Mouse (Mus musculus): Measurements from ENCODE around the gene Prss27.

Gene Prss27

DNA sequence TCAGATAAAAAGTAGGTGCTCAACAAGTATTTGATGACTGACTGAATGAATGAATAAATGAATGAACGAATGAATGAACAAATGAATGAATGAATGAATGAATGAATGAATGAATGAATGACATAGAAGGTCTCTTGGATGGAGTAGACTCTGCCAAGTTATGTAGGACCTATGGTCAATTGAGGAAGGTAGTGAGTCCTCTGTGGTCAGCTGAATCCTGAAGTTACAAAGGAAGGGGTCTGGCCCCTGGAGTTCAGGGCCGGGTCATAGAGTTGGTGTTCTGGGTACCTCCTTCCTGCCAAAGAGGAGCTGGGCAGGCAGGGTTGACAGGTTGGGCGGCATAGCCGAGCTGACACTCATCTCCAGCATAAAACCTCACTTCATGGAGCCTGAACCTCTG, at the start of gene Prss27:
Gene Prss27, plus strand, starts transcription at position 301 of the 400 bp plus-strand sequence.
- no peak for DNase-seq (ENCODE audit: low spot score in 2 of 2)

- DNase-seq (ENCODE audit: low spot score in 2 of 2), result no peak
Observed at GRCm38 (mm10) chr17:23989802-23990201, 48.1 kb upstream of the Prss27 start.

DNA sequence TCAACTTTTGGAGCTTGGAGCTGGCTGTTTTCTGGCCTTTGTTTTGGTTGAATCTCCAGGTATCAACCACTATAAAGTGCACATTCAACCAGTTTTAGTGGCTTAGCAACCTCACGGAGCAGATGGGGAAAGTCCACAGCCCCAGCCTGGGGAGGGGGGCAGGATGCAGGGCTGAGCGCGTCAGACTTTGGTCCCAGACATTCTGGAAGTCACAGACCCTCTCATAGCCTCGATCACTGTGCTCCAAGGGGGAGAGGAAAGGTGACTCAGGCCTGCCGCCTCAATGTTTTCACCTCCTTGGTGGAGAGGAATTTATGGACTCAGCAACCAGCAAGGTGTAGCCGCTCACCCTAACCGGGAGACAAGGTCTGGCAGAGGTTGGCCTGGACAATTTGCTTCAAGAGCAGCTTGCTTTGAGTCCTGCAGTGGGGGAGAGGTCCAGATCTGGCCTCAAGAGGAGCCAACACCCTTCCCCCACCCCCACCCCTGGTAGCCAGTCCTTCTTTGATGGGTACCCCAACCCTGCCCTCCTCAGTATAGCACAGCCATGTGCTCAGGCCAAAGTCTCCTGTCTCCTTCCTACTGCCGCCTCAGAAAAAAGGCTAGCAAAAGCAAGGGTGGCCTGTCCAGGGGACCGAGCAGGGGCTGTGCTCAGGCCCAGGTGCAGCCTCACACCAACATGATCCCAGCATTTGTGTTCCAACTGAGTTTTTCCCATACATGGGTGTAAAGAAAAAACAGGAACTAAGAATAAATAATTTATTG, 45.0 kb upstream of the Prss27 start:
- DNase-seq (ENCODE audit: low spot score in 2 of 2), result no peak

DNA sequence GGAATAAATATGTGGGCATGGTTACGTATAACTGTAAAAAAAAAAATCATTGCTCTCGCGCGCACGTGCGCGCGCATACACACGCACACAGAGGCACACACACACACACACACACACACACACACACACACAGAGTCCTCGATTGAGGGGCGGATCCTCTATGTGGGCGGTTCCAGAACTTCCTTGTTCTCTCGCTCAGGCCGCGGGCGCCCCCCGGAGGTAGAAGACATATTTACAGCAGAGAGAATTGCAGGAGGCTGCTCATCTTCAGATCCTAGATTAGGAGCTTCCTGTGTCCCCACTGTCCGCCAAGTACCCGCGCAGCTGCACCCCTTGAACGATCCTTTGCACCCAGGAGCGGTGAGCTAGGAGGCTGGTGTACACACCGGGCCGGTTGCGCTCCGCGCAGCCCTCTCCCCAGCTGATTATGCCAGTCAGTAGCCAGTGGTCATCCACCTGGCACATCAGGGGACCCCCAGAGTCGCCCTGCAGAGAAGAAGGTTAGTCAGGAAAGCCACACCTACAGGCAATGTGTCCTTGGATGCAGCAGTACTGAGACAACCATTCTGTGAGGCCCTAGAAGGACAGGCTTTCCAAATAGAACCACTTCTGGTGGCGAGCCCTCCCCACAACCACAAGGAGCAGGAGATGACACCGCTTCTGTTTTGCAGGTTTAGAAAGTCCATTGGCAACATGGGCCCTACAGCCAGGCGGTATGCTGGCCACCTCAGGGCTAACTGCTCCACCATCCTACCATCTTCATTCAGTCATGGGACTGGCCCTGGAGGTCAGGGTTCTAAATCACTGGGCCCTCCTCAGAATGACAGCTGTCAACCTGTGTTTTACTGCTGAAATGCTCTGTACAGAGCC, 44.1 kb upstream of the Prss27 start:
- DNase-seq (ENCODE audit: low spot score in 2 of 2), result peak; percentile 91 to 92

DNA sequence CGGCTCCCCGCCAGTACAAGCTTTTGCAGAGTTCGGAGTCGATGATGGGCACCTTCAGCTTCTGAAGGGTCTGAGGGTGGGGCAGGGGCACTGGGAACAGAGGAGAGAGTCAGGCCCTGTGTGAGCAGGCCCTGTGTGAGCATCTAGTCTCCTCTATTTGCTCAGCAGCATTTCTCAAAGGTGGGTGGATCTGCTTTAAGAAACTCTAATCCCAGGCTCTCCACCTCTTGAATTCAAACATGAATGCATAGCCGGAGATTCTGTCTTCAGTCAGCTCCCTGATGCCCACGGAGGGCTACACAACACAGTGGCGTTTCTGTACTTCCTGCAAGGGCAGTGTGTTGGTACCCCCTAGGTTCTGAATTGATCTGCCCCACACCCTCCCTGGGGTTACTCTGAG, 43.3 kb upstream of the Prss27 start:
- no peak for DNase-seq (ENCODE audit: low spot score in 2 of 2)

- no peak for DNase-seq (ENCODE audit: low spot score in 2 of 2)
Observed at GRCm38 (mm10) chr17:23995421-23995820, 42.5 kb upstream of the Prss27 start.

DNA sequence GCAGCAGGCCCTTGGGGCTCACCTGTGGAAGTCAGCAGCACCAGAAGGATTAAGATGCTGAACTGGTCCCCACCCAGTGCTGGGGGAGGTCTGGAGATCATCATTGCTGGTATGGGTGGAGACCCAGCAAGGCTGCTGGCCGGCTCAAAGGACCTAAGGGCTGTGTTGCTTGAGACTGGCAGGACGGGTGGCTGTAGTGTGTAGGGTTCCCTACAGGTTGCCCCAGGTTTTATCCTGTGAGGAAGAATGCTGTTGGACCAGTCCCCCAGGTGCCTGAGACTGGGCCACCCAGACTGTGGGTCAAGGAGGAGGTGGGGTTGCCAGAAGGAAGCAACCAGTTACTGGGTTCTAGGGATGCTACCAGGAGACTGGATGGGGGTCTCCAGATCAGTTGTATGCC, 40.0 kb upstream of the Prss27 start, which contains the start of gene Prss22:
Gene Prss22, minus strand, starts transcription at position 200 of the 400 bp plus-strand sequence.
- no peak for DNase-seq (ENCODE audit: low spot score in 2 of 2)

DNA sequence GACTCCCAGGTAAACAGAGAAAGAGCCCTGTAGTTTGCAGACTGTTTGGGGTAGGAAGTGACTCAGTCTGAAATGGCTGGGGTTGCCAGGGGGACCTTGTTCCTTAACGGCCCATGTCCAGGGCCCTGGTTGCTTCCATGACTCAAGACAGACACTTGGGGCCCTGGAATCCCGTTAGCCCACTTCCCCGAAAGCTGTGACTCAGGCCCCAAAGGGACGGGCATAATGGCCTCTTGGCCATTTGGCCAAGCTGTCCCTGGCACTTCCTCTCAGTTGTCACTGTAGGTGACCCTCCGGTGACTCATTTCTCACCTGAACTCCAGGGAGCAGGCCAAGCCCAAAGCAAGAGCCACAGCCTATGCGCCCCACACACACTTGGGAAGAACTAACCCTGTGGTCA, 39.6 kb upstream of the Prss27 start:
- DNase-seq (ENCODE audit: low spot score in 2 of 2), result no peak

DNA sequence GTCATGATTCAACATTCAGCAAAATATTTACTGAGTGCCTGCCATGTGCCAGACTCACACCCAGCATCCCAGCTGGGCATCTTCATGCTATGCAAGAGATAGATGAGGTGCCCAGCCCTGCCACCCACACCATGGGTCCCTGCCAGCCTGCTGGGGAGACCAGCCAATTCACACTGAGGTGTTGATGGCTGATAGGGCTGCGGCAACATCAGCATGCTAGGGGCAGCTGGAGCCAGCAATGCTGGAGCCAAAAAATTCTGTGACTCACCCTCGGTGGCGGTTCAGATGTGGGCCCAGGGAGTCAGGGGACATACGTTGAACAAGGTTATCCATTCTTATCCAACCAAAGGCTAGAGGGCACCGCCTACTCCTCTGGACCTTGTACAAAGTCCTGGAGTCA, 37.5 kb upstream of the Prss27 start:
- DNase-seq (ENCODE audit: low spot score in 2 of 2), result peak; percentile 83 to 87

GRCm38 (mm10) chr17:24004071-24004665, 33.8 kb upstream of the Prss27 start:
- no peak for DNase-seq (ENCODE audit: low spot score in 2 of 2)

DNA sequence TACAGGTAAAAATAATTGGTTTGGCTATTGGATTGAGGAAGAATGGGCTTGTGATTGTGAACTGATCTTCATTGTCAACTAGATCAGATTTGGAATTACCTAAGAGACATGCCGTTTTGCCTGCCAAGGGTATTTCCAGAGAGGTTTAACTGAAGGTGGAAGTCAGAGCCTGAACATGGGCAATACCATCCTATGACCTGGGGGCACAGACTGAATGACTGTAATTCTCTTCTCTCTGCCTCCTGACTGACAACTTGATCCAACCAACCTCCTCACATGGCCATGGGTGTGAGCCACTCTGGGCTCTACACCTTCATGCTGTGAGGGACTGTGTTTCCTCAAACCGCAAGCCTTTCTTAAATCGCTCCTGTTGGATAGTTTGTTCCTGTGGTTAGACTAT, 32.9 kb upstream of the Prss27 start:
- no peak for DNase-seq (ENCODE audit: low spot score in 2 of 2)

- DNase-seq (ENCODE audit: low spot score in 2 of 2), result no peak
Observed at GRCm38 (mm10) chr17:24006930-24007329, 31.0 kb upstream of the Prss27 start.

GRCm38 (mm10) chr17:24007391-24007790, 30.6 kb upstream of the Prss27 start:
- no peak for DNase-seq (ENCODE audit: low spot score in 2 of 2)

GRCm38 (mm10) chr17:24008105-24008504, 29.8 kb upstream of the Prss27 start:
- DNase-seq (ENCODE audit: low spot score in 2 of 2), result no peak

- no peak for DNase-seq (ENCODE audit: low spot score in 2 of 2)
Observed at GRCm38 (mm10) chr17:24009617-24010016, 28.3 kb upstream of the Prss27 start.

- no peak for DNase-seq (ENCODE audit: low spot score in 2 of 2)
Observed at GRCm38 (mm10) chr17:24012921-24013320, 25.0 kb upstream of the Prss27 start.

DNA sequence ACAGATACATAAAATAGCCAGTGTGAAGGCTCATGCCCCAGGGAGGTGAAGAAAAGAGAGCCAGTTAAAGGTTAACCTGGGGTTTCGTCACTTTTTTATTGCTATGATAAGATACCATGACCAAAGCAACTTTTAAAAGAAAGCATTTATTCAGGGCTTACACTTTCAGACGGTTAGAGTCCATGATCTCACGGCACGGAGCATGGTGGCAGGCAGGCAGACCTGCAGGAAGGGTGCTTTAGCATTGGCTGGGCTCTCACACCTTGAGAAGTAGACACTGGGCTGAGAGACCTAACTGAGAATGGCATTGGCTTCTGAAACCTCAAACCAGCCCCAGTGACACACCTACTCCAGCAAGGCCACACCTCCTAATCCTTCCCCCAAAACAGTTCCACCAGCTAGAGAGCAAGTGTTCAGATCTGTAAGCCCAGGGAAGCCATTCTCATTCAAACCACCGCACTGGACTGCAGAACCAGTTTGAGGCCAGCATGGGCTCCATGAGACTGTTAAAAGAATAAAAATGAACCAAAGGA, 23.4 kb upstream of the Prss27 start:
- DNase-seq (ENCODE audit: low spot score in 2 of 2), result no peak

DNA sequence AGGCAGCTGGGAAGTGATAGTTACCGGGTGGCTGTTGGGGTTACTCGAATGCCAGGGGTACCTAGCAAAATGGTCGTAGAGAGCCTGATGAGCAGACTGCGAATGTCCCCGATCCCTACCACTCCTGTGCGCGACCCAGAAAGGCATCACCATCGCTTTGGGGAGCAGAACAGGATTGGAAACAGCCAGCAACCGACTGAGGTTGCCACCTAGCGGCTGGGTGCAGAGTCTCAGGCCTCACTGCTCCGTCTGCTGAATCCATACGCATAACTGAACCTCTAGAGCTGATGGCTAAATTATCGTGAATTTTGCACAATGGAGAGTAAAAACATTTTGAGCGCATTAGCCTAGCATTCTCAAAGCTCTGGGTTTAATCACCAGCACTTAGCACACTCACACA, 22.2 kb upstream of the Prss27 start:
- no peak for DNase-seq (ENCODE audit: low spot score in 2 of 2)

- no peak for DNase-seq (ENCODE audit: low spot score in 2 of 2)
Observed at GRCm38 (mm10) chr17:24020696-24021095, 17.2 kb upstream of the Prss27 start.

- no peak for DNase-seq (ENCODE audit: low spot score in 2 of 2)
Observed at GRCm38 (mm10) chr17:24021375-24022199, 16.4 kb upstream of the Prss27 start.

GRCm38 (mm10) chr17:24029477-24029876, 8.5 kb upstream of the Prss27 start:
- DNase-seq (ENCODE audit: low spot score in 2 of 2), result no peak
